Mouse (Mus musculus): Measurements from ENCODE around the gene Nrm. TPM values are rescaled to one million over a fixed set of nuclear protein-coding genes. Genes with fewer than 3 reads are reported as not detected.

Gene Nrm
- 88.5 and 114 TPM in 2 replicates for total RNA-seq (2015)
- 80.1 and 82.8 TPM in 2 replicates for total RNA-seq (2017)

DNA sequence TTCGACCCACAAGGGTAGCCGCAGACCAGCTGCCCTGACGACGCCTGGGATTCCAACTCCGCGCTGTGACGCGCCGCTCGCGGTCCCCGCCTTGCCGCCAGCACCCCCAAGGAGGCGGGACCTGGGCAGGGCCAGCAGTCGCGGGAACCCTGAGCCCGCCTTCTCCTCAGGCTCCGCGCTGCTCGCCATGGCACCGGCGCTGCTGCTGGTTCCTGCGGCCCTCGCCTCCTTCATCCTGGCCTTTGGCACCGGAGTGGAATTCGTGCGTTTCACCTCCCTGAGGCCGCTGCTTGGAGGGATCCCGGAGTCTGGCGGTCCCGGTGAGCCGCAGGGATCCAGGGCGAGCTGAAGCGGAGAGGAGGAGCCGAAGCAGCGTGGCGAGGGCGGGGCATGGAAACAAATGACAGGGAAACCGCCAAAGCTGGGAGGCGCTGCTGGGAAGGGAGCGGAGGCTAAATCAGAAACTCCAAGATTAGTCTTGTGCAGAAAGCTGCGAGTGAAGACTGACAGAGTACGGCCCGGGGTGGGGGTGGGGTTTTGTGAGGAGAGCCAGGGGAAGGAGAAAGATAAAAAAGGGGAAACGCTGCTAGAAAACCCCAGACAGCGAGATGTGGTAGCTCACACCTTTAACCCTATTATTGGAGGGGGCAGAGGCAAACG is at the start of gene Nrm:
TSS of gene Nrm (plus strand) at position 121 of the 660 bp plus-strand sequence.
- ATAC-seq (ENCODE audit: poor library complexity, severe bottlenecking): peak; percentile 86

DNA sequence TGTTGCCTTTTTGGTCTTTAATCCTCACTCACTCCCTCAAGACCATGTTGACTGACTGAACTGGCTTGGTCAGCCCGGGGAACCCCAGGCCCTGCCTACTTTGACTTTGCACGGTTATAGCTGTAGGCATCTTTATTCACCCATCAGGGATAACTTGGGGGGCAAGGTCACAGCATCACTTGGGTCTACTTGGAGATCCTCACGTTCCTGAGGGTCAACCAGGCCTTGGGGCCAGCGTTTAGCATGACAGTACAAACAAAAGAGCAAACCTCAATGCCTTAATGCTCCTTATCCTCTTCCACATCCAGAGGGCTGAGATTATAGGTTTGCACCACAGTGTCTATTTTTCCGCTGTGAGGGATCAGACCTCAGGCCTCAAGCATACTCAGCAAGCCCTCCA is 48.8 kb upstream of the Nrm start:
- ATAC-seq (ENCODE audit: poor library complexity, severe bottlenecking): no peak

DNA sequence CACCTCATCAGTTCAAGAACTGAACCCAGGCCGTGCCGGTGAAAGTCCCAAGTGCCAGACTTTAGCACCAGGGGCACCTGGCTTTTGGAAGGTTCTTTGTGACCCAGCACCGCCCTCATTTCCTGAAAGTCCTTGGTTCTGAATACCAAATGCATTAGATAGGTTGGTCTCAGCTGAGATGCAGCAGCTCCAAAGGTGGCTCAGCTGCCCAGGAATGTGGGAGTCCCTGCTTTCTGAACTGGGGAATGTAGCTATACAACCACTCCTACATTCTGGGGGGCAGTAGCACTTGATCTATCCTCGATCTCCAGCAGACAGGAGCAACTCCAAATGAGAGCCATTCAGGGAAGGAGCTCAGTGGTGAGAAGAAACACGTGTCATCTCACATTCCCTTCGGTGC is 48.4 kb upstream of the Nrm start:
- no peak; the same call in 1 of the 2 replicates for ATAC-seq (ENCODE audit: poor library complexity, severe bottlenecking)

DNA sequence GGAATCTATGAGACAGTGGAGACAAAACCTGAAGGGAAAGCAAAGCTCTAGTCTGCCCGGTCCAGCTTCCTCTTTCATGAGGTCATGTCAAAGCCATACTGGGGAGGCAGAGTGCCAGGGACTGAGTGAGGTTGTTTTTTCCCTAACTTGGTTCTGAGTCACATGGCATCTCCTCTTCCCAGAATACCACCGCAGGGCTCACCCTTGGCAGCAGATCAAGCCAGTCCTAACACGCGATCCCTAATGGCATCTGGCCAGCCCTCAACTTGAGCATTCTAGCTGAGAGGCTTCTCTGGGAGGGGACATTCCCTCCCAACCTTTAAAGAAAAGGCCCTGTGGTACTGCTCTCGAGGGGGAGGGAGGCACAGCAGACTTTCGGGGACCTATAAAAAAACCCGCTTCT is 47.9 kb upstream of the Nrm start:
- peak; percentile 85 for ATAC-seq (ENCODE audit: poor library complexity, severe bottlenecking)

DNA sequence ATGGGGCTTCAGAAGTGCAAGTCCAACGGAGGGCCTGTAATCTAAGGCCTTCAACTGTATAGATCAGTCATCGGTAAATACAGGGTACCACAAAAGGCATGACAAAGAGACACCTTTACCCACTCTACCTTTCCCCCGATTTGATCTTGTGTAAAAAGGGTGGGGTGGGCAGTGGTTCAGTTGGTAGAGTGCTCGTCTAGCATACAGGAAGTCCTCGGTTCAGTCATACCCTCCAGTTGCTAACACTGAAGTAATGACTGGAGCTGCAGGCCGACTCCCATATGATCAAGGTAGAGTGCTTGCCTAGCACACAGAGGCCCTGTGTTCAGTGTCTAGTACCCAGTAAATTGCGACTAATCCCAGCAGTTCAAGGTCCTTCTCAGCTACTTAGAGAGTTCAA is 47.5 kb upstream of the Nrm start:
- ATAC-seq (ENCODE audit: poor library complexity, severe bottlenecking): 0 out of 2 replicates have a peak, but pooled peaks have one; percentile 21

DNA sequence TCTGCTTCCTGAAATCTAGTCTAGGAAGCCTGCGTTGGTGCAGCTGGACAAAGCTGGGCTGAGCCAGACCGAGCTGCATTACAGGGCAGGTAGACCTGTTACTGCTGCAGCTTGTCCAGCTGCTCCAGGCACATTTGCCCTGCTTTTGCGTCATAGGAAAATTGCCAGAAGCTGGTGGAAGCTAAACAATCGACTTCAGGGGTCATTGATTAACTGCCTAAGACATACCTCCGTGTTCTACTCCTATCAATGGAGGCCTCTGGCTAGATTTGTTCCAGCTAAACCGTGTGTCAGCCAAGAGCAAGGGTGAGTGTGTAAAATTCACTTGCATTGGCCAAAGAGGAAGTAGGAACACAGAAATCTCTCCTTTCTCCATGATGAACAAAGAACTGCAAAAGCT is 46.4 kb upstream of the Nrm start:
- ATAC-seq (ENCODE audit: poor library complexity, severe bottlenecking): no peak

DNA sequence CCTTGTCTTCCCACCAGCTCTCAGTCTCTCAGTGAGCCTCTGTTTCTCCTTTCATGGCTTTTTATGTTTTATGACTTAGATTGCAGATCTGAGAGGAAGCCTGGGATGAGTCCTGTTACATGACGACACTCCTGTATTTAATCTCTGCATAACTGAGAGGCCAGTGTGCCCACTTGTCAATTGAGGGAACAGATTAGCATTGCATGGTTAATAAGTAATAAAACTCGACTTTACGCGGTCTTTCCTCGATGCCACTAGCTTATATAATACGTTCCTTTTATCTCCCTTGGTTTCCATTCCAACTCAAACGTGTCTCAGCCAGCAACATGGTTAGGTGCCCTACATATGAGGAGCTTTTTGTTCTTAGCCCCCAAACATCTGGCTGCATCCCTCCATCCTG is 45.3 kb upstream of the Nrm start:
- no peak for ATAC-seq (ENCODE audit: poor library complexity, severe bottlenecking)

DNA sequence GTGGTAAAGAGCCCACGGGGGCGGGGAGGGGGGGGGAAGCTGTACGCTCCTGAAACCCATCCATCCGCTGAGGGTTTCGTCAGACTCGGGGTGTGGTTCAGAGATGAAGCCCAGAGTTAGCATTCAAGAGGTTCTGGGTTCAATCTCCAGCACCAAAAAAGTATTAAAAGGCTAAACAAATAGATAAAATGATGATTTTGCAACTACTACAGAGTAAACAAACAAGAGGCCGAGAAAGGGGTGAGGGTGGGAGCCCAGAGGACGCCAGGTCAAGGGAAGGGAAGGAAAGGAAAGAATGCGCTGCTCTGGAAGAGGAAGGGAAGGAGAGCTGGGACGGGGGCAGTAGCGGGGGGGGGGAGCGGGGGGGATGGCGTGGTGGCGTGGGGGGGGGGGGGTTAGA is 44.4 kb upstream of the Nrm start:
- ATAC-seq (ENCODE audit: poor library complexity, severe bottlenecking): no peak

DNA sequence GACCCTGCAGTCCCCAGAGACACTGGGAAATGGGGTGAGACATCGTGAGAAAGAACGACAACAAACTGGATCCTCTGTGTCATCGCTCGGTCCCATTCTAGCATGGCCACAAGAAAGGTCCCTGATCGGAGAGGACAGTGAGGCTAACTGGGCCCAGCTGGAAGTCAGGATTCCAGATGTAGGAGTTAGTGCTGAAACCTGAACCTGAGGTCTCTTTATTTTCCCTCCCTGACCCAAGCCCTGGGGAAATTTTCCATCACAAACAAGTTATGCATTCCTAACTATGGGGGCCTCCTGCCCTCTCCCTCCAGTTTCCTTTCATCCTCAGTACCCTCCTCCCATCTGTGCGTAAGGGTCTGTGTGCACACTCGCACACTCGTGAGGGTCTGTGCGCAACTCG is 43.9 kb upstream of the Nrm start:
- no peak for ATAC-seq (ENCODE audit: poor library complexity, severe bottlenecking)

DNA sequence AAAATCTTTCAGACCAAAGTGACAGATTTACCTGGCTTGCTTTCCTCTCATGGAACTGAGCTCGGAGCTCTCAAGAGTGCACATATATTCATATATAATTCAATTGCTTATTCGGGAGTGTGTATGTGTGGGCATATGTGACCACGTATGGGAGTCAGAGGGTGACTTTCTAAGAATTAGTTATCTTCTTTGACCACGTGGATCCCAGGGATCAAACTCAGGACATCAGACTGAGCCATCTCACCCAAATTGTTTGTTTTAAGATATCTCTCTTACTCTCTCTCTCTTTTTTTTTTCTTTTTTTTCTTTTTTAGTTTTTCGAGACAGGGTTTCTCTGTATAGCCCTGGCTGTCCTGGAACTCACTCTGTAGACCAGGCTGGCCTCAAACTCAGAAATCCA is 41.0 kb upstream of the Nrm start:
- no peak for ATAC-seq (ENCODE audit: poor library complexity, severe bottlenecking)

DNA sequence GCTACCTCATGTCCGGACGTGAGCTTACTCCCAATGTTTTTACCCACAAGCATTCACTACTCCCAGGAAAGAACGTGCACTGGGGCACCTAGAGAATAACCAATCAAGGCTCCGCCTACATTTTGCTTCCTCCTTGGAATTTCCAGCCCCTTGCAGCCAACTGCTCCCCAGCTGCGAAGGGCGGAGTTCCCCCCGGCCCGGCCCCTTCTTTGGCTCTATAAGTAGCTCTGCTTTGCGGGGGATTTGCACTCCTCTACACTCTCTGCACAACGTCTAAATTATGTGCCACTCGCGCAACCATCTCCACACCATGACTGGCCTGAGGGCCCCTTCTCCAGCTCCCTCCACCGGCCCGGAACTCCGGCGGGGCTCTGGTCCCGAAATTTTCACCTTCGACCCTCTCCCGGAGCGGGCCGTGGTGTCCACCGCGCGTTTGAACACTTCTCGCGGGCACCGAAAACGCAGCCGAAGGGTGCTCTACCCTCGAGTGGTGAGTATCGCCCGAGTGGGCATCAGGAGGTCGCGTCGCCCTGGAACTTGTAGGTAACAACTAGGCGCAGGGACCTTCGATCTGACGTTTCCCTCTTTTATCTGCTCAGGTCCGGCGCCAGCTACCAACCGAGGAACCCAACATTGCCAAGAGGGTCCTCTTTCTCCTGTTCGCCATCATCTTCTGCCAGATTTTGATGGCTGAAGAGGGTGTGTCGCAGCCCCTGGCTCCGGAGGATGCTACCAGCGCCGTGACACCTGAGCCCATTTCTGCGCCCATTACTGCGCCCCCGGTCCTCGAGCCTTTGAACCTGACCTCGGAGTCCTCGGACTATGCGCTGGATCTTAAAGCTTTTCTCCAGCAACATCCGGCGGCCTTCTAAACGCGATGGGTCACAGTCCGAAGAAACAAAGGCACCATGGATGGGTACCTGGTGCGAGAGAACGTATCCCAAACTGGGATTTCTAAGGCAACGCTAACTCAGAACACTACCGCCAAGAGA is 39.4 kb upstream of the Nrm start, which contains the start of gene Ier3:
TSS of gene Ier3 (plus strand) at position 246 of the 992 bp plus-strand sequence.
- ATAC-seq (ENCODE audit: poor library complexity, severe bottlenecking): peak; percentile 53

DNA sequence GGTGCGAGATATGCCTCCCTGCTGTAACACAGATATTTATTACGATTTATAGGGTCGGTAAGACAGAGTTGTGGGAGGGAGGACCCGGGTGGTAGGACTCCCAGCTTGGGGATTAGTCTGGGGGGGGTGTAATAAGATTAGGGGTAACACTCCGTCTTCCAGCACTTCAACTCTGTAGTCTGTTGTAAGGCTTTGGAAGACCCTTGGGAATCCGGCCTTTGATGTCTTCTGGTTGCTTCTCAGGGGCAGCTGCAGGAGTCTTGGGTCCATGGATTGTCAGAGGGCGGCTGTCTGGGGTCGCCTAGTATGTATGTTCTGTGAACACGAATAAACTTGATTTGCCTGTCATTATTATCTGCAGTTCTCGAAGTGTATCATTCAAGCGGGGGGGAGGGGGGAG is 38.6 kb upstream of the Nrm start:
- no peak for ATAC-seq (ENCODE audit: poor library complexity, severe bottlenecking)

DNA sequence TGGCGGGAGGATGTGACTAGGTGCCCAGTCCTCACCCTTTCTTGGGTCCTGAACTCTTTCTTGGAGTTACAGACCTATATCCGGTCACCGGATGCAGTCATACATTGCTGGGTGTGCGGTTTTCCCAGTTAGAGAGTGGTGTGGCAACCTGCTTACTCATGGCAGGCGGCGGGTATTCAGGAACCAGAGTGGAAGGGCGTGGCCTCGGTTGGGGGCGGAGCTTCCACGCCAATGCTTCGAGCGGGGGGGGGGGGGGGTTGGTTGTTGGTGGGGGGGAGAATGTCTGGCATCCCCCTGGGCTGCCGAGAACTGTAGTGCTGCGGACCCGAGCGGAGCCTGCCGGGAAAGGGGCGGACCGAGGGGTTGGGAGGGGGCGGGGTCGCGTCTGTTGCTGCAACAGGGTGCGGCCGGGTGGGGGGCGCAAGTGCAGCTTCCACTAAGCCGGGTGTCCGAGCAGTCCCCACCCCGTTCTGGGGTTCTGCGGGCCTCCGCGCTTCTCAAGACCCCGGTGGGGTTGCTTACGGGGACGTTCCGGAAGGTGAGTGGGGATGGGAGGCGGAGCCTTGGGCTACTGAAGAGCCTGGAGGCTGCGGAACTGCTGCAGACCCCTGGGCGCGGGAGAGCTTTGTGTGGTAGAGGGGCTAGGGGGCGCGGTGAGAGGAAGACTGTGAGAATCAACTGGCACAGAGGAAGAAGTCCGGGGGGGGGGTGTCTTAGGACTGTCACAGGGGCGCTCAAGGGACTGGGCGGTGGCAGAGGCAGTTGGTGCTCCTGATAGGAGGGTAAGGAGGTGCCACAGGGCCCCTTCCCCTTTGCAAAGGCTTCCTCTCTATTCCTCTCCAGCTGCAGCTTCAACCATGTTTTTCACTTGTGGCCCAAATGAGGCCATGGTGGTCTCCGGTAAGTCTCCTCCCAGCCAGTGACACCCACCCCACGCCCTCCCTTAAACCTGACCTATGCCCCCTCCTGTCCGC is 37.9 kb upstream of the Nrm start, which contains the start of gene Flot1:
TSS of gene Flot1 (plus strand) at position 267 of the 974 bp plus-strand sequence.
- peak; percentile 75 for ATAC-seq (ENCODE audit: poor library complexity, severe bottlenecking)

DNA sequence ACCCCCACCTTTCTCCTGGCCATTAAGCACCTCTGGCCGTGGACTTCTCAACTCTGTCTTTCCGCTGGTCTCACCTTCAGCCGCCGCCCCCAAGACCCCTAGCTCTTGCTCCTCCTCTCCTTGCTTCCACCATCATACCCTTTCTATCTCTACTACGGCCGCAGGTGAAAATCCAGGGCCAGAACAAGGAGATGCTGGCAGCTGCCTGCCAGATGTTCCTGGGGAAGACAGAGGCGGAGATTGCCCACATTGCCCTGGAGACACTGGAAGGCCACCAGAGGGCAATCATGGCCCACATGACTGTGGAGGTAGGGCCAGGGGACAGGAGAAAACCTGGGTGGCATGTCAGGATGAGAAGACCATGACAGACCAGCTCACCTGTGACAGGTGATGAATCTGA is 36.7 kb upstream of the Nrm start:
- no peak for ATAC-seq (ENCODE audit: poor library complexity, severe bottlenecking)

DNA sequence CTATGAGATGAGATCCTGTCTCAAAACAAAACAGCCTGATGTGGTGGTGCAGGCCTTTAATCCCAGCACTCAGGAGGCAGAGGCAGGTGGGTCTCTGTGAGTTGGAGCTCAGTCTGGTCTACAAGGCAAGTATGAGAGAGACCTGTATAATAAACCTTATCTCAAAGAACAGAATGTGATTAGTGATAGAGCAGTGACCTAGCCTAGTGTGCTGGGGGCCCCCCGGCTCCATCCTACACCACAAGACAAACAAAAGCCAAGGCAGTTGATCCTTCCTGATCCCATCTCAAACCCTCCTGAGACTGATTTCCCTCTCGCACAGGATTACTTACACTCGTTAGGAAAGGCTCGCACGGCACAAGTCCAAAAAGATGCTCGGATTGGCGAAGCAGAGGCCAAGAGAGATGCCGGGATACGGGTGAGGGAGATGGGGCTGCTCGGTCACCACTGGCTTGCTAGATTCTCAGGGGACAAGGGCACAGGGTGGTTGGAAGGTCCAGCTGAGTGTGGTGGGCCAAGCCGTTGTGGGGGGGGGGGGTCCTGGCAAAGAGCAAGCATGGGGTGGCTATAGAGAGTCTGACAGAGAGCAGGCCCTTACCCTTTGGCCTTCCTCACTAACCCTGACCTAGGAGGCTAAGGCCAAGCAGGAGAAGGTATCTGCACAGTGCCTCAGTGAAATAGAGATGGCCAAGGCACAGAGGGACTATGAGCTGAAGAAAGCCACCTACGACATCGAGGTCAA is 35.8 kb upstream of the Nrm start:
- ATAC-seq (ENCODE audit: poor library complexity, severe bottlenecking): no peak

DNA sequence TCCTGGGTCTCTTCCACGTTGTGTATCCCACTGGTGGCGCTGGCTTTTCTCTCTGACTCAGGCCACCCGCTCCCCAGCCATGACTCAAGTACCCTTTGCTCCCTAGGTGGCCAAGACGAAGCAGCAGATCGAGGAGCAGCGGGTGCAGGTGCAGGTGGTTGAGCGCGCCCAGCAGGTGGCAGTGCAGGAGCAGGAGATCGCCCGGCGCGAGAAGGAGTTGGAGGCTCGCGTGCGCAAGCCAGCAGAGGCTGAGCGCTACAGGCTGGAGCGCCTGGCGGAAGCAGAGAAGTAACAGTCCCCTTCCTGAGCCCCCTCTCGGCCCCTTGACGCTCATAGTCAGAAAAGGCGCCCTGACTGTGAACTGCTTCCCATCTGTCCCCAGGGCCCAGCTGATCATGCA is 31.4 kb upstream of the Nrm start:
- ATAC-seq (ENCODE audit: poor library complexity, severe bottlenecking): peak; percentile 99

DNA sequence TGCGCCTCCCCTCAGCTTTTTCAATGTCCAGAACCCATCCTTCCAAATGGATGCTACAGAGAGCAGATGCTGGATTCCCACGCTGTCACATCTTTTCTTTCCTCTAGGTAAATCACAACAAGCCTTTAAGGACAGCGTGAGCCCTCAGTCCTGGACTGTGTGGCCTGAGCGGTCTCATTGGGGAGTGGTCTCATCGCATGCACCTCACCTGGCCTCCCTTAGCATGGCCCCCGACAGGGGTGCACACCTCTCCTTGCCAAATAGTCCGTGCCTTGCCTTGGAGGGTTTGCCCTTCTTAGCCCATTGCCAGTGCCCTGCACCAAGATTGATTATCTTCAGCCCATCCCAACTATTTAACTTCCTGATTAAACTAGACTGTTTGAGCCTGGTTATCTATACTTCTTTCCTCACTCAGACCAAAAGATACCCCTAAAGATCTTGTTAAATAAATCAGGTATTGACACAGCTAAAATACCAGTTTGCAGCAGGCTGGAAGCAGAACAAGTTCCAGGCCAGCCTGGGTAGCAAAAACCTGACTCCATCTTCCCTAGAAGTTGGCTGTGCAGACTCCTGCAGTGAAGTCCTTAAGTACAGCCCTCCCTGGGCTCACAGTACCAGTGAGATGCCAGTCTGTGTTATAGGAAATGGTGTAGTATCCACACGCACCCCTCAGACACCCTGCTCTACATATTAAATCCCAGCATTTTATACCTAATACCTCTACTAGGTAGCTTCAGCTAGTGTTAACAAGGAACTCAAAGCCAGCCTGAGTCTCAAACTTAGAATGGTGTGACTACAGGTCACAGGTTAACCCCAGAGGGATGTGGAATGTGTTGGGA is 28.5 kb upstream of the Nrm start:
- ATAC-seq (ENCODE audit: poor library complexity, severe bottlenecking): no peak

DNA sequence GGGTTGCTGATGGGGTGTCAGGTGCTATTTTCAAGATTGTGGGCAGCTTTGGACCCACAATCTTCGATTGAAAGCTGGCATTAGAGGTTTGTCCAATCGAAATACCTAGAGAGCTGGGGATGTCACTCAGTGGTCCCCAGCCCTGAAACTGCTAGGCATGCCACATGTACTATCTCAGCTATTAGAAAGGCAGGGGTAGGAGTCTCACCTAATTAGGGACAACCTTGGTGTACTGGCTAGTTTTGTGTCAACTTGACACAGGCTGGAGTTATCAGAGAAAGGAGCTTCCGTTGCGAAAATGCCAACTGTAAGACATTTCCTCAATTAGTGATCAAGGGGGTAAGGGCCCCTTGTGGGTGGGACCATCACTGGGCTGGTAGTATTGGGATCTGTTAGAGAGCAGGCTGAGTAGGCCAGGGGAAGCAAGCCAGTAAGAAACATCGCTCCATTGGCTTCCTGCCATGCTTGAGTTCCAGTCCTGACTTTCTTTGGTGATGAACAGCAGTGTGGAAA is 27.8 kb upstream of the Nrm start:
- ATAC-seq (ENCODE audit: poor library complexity, severe bottlenecking): no peak

DNA sequence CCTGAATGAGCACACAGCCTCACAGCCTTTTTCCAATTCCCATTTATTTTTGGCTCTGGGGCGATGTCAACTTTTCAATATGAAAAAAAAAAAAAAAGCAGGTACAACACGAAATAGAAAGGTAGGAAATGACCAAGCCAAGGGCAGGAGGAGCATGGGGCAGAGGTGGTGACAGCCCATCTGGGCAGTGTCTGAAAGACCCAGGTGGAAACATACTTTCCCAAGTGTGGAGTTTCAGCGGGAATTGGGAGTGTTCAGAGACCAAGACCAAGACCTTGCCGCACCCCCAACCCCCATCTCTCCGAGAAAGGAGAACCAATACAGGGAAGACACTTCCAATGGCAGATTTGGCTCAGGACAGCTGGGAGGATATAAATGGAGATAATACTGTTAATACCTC is 27.2 kb upstream of the Nrm start:
- ATAC-seq (ENCODE audit: poor library complexity, severe bottlenecking): no peak
